Comparison of ENCODE assay signal across 14 mouse cellular contexts in the genomic region with DNA sequence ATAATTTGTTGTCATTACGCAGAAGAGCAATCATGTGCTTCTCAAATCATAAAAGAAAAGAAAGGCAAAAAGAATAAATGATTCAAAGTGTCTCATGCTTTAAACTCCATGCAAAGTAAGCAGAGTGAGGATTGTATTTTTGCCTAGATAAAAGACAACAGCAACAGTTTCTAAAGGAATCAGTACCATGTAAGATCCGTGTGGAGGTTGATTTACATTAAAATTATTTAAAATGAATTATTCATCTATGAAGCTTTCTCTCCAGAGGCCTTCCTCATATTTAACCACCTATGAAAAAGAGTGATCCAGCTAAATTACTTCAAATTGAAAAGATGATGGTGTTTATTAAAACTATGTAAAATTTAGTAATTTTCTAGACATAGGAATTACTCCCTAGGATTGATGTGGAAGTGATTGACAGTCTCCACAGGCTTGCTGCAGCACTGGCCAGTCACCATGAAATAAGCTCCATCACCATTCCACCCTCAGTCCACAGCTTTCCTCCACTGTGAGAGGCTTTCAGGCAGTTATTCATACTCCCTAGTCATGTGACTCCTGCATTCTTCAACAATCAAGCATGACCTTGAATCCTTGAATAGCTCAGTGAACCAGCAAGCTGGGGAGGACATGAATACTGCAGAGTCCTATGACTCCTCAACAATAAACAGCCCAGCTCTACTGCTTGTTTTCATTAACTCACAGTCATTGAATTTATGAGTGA.
DNase-seq lines count a peak whose midpoint lies in the region; ATAC-seq and TF ChIP-seq lines count a peak whose summit lies in the region.
"Had no signal": no experiment of that assay in that cellular context is flagged by ENCODE, and none has a peak within 500 bp of the region (broad histone marks: within the 10 kb centered on the region; RNA-seq: fewer than 3 reads in every experiment).

No protein-coding gene starts in this region.

- no peak overlapping the region for H3K9ac ChIP-seq in forebrain, embryonic 11.5 days (ENCODE audit: low read length)
- no peak overlapping the region for H3K9ac ChIP-seq in forebrain, embryonic 15.5 days (replicated peaks)
- H3K9ac ChIP-seq in midbrain, embryonic 15.5 days = no peak overlapping the region

- 79% methylated on average over 2 of the region's 2 CpGs for WGBS in forebrain, embryonic 11.5 days
- WGBS in forebrain, embryonic 10.5 days = 89% methylated on average over 2 of the region's 2 CpGs
- WGBS in forebrain, embryonic 15.5 days = 50% methylated on average over 2 of the region's 2 CpGs
- WGBS in midbrain, embryonic 15.5 days = 30% methylated on average over 2 of the region's 2 CpGs
- 75% methylated on average over 2 of the region's 2 CpGs for WGBS in lung, adult 2 months

- no peak for TF ChIP-seq CTCF in lung, adult 2 months (IDR thresholded peaks at IDR 0.05; ENCODE audit: insufficient read depth, low read length)

- TF ChIP-seq POLR2A in lung, adult 2 months (IDR thresholded peaks at IDR 0.05; ENCODE audit: borderline replicate concordance, extremely low read depth, low read depth, low read length) = no peak

- DNase-seq in forebrain, embryonic 11.5 days (ENCODE audit: low spot score) = no peak
- DNase-seq in forebrain, embryonic 10.5 days (ENCODE audit: extremely low spot score, low spot score) = no peak
- DNase-seq in kidney, adult 9 months = peak; percentile 39
- DNase-seq in lung, adult 2 months = no peak
- no peak for DNase-seq in right cerebral cortex, postnatal 4 days
- DNase-seq in testis, postnatal 10 days (ENCODE audit: low spot score) = no peak
- DNase-seq: cerebellum, postnatal 10 days; gastrocnemius, postnatal 36 days; liver; lung, postnatal 10 days; thymus, adult 18-20 months had no signal

- H3K4me3 ChIP-seq in forebrain, embryonic 11.5 days (ENCODE audit: low read depth, low read length) = no peak overlapping the region
- no peak overlapping the region for H3K4me3 ChIP-seq in forebrain, embryonic 10.5 days
- no peak overlapping the region for H3K4me3 ChIP-seq in forebrain, embryonic 15.5 days
- no peak overlapping the region for H3K4me3 ChIP-seq in midbrain, embryonic 15.5 days
- no peak overlapping the region for H3K4me3 ChIP-seq in lung, adult 2 months (replicated peaks; ENCODE audit: extremely low read depth, low read depth, low read length)
- H3K4me3 ChIP-seq: erythroblast, embryonic 14.5 days had no signal

- H3K27ac ChIP-seq in forebrain, embryonic 11.5 days (ENCODE audit: low read depth, low read length) = no peak overlapping the region
- no peak overlapping the region for H3K27ac ChIP-seq in forebrain, embryonic 10.5 days
- H3K27ac ChIP-seq in forebrain, embryonic 15.5 days (replicated peaks) = no peak overlapping the region
- H3K27ac ChIP-seq in midbrain, embryonic 15.5 days = no peak overlapping the region

- no peaks in the 10 kb centered on the region for H3K4me1 ChIP-seq in forebrain, embryonic 11.5 days (replicated peaks; ENCODE audit: control insufficient read depth, insufficient read depth, low read length)
- no peaks in the 10 kb centered on the region for H3K4me1 ChIP-seq in forebrain, embryonic 10.5 days
- 0 out of 2 replicates have a peak, but pooled peaks cover 2% of the 10 kb centered on the region for H3K4me1 ChIP-seq in forebrain, embryonic 15.5 days
- H3K4me1 ChIP-seq in midbrain, embryonic 15.5 days = no peaks in the 10 kb centered on the region
- no peaks in the 10 kb centered on the region for H3K4me1 ChIP-seq in lung, adult 2 months (ENCODE audit: control insufficient read depth, insufficient read depth, low read length)

- H3K27me3 ChIP-seq in forebrain, embryonic 11.5 days (ENCODE audit: control insufficient read depth, insufficient read depth, low read length) = no peaks in the 10 kb centered on the region
- no peaks in the 10 kb centered on the region for H3K27me3 ChIP-seq in forebrain, embryonic 10.5 days (ENCODE audit: poor library complexity, severe bottlenecking)
- H3K27me3 ChIP-seq in forebrain, embryonic 15.5 days = no peaks in the 10 kb centered on the region
- no peaks in the 10 kb centered on the region for H3K27me3 ChIP-seq in midbrain, embryonic 15.5 days (replicated peaks)

- ATAC-seq in forebrain, embryonic 11.5 days (replicated peaks; ENCODE audit: low FRiP score) = peak; percentile 82
- peak; percentile 57 for ATAC-seq in forebrain, embryonic 15.5 days (replicated peaks)
- peak; percentile 82 for ATAC-seq in midbrain, embryonic 15.5 days (replicated peaks)

- no peak overlapping the region for H3K4me2 ChIP-seq in forebrain, embryonic 11.5 days (ENCODE audit: low read depth, low read length, severe bottlenecking)
- no peak overlapping the region for H3K4me2 ChIP-seq in forebrain, embryonic 15.5 days (replicated peaks)
- no peak overlapping the region for H3K4me2 ChIP-seq in midbrain, embryonic 15.5 days

- H3K9me3 ChIP-seq in forebrain, embryonic 11.5 days (ENCODE audit: control insufficient read depth, low read length) = no peaks in the 10 kb centered on the region
- no peaks in the 10 kb centered on the region for H3K9me3 ChIP-seq in forebrain, embryonic 10.5 days
- H3K9me3 ChIP-seq in forebrain, embryonic 15.5 days = no peaks in the 10 kb centered on the region
- no peaks in the 10 kb centered on the region for H3K9me3 ChIP-seq in midbrain, embryonic 15.5 days

- no peaks in the 10 kb centered on the region for H3K36me3 ChIP-seq in forebrain, embryonic 11.5 days (ENCODE audit: control insufficient read depth, insufficient read depth, low read length)
- no peaks in the 10 kb centered on the region for H3K36me3 ChIP-seq in forebrain, embryonic 10.5 days (replicated peaks)
- H3K36me3 ChIP-seq in forebrain, embryonic 15.5 days = no peaks in the 10 kb centered on the region
- H3K36me3 ChIP-seq in midbrain, embryonic 15.5 days (replicated peaks) = no peaks in the 10 kb centered on the region
